Mouse (Mus musculus): ENCODE results near the gene Fetub. TPM values are rescaled to one million over a fixed set of nuclear protein-coding genes. Genes with fewer than 3 reads are reported as not detected.

Gene Fetub
- polyA plus RNA-seq, 1 experiment from 2014 or later = not detected

DNA sequence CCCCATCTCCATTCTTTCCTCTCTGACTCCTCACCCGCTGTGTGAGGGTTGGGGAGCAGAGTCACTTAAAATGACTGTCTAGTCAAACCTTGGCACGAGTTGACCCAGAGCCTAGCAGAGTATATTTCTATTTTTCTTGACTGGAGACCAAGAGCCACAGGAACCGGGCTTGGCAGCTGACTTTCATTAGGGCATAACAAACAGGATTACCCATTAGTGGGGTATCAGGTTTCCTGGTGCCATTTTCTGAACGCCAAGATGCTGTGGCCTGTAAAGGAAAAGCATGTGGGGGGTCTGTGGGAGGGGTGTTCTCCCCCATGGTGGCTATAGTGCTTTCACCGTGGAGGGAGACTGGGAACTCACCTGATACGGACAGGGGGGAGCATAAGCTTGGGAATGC is 37.2 kb upstream of the Fetub start:
- no peak overlapping the region for H3K27ac ChIP-seq (ENCODE audit: low read depth)
- no peaks in the 10 kb centered on the region for H3K9me3 ChIP-seq (ENCODE audit: low read depth, low read length)
- no peaks in the 10 kb centered on the region for H3K27me3 ChIP-seq (ENCODE audit: insufficient read depth, low read length)
- no peaks in the 10 kb centered on the region for H3K36me3 ChIP-seq (ENCODE audit: insufficient read depth)
- no peak overlapping the region for H3K9ac ChIP-seq
- no peak for TF ChIP-seq CTCF (IDR thresholded peaks at IDR 0.05; ENCODE audit: low read depth)
- H3K4me1 ChIP-seq (ENCODE audit: insufficient read depth) = no peaks in the 10 kb centered on the region
- no peak overlapping the region for H3K4me3 ChIP-seq (ENCODE audit: low read depth, low read length)
- ATAC-seq (ENCODE audit: insufficient read depth) = no peak
- 22% methylated on average over 6 of the region's 6 CpGs for WGBS
- no peak for DNase-seq
- no peak overlapping the region for H3K4me2 ChIP-seq

GRCm38 (mm10) chr16:22881487-22881886 is 36.6 kb upstream of the Fetub start:
- TF ChIP-seq CTCF (IDR thresholded peaks at IDR 0.05; ENCODE audit: low read depth) = no peak
- Histone ChIP-seq H3K9ac (no peak overlapping the region), H3K4me3 (ENCODE audit: low read depth, low read length) (no peak overlapping the region), H3K4me2 (no peak overlapping the region), H3K4me1 (ENCODE audit: insufficient read depth) (no peaks in the 10 kb centered on the region), H3K36me3 (ENCODE audit: insufficient read depth) (no peaks in the 10 kb centered on the region), H3K27ac (ENCODE audit: low read depth) (no peak overlapping the region), H3K9me3 (ENCODE audit: low read depth, low read length) (no peaks in the 10 kb centered on the region), H3K27me3 (ENCODE audit: insufficient read depth, low read length) (no peaks in the 10 kb centered on the region)
- WGBS = 46% methylated on average over 4 of the region's 4 CpGs
- ATAC-seq (ENCODE audit: insufficient read depth) = no peak
- DNase-seq = no peak

DNA sequence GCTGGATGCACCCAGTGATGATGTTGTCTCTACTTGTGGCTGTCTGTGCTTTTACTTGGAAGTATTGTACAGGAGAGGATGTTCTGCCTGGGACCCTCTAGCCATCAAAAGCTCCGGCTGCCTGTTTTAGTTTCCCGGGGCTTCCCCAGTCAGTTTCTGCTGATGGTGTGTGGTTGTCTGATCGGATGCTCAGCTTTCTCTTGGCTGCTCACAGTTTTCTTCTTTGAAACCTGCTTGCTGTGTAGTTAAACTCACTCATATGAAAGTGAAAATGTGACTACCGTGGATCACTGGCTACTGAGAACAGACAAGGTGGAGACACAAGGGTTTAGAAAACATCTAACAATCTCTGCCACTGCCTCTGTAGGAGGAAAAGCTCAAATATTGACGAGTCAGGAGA is 34.7 kb upstream of the Fetub start:
- H3K4me1 ChIP-seq (ENCODE audit: insufficient read depth) = no peaks in the 10 kb centered on the region
- H3K9ac ChIP-seq = no peak overlapping the region
- H3K36me3 ChIP-seq (ENCODE audit: insufficient read depth) = no peaks in the 10 kb centered on the region
- DNase-seq (no peak), ATAC-seq (ENCODE audit: insufficient read depth) (no peak)
- H3K27me3 ChIP-seq (ENCODE audit: insufficient read depth, low read length) = no peaks in the 10 kb centered on the region
- H3K4me2 ChIP-seq = no peak overlapping the region
- no peak overlapping the region for H3K27ac ChIP-seq (ENCODE audit: low read depth)
- no peak overlapping the region for H3K4me3 ChIP-seq (ENCODE audit: low read depth, low read length)
- H3K9me3 ChIP-seq (ENCODE audit: low read depth, low read length) = no peaks in the 10 kb centered on the region
- 76% methylated on average over 5 of the region's 5 CpGs for WGBS
- TF ChIP-seq CTCF (IDR thresholded peaks at IDR 0.05; ENCODE audit: low read depth) = no peak

- DNase-seq = no peak
- WGBS = 27% methylated on average over 4 of the region's 4 CpGs
Observed at GRCm38 (mm10) chr16:22885356-22885755, 32.8 kb upstream of the Fetub start.

GRCm38 (mm10) chr16:22886726-22887125 is 31.4 kb upstream of the Fetub start:
- no peak for TF ChIP-seq CTCF (IDR thresholded peaks at IDR 0.05; ENCODE audit: low read depth)
- Histone ChIP-seq H3K9ac (no peak overlapping the region), H3K27ac (ENCODE audit: low read depth) (no peak overlapping the region), H3K4me3 (ENCODE audit: low read depth, low read length) (no peak overlapping the region), H3K4me1 (ENCODE audit: insufficient read depth) (no peaks in the 10 kb centered on the region), H3K27me3 (ENCODE audit: insufficient read depth, low read length) (no peaks in the 10 kb centered on the region), H3K4me2 (no peak overlapping the region), H3K9me3 (ENCODE audit: low read depth, low read length) (no peaks in the 10 kb centered on the region), H3K36me3 (ENCODE audit: insufficient read depth) (no peaks in the 10 kb centered on the region)
- ATAC-seq (ENCODE audit: insufficient read depth) (no peak), DNase-seq (no peak)
- WGBS = 67% methylated on average over 3 of the region's 3 CpGs

More at GRCm38 (mm10) chr16:22885356-22885755, 32.8 kb upstream of the Fetub start:
- H3K9me3 ChIP-seq (ENCODE audit: low read depth, low read length) = no peaks in the 10 kb centered on the region
- H3K27ac ChIP-seq (ENCODE audit: low read depth) = no peak overlapping the region
- no peak for TF ChIP-seq CTCF (IDR thresholded peaks at IDR 0.05; ENCODE audit: low read depth)
- no peak overlapping the region for H3K4me3 ChIP-seq (ENCODE audit: low read depth, low read length)
- H3K27me3 ChIP-seq (ENCODE audit: insufficient read depth, low read length) = no peaks in the 10 kb centered on the region
- no peak overlapping the region for H3K4me2 ChIP-seq
- no peaks in the 10 kb centered on the region for H3K4me1 ChIP-seq (ENCODE audit: insufficient read depth)
- H3K36me3 ChIP-seq (ENCODE audit: insufficient read depth) = no peaks in the 10 kb centered on the region
- no peak overlapping the region for H3K9ac ChIP-seq
- no peak for ATAC-seq (ENCODE audit: insufficient read depth)

DNA sequence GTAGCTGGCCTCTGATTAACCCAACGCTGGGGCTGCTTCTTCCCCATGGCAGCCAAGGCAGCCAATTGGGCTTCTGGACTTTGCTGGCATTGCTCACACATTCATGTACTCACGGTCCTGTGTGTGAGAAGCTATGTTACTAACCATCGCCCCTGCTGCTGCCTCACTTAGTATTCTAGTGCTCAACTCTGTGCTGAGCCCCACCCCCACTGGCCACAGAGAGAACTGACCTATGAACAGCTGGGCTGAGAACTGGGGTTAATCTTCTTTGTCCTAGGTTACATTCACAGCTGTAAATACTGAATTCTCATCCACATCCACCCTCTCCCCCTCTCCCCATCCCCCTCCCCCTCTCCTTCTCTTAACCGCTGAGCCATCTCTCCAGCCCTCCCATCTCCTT is 29.3 kb upstream of the Fetub start:
- 64% methylated on average over 4 of the region's 4 CpGs for WGBS
- DNase-seq (no peak), ATAC-seq (ENCODE audit: insufficient read depth) (no peak)
- Histone ChIP-seq H3K4me3 (ENCODE audit: low read depth, low read length) (no peak overlapping the region), H3K27ac (ENCODE audit: low read depth) (no peak overlapping the region), H3K9ac (no peak overlapping the region), H3K27me3 (ENCODE audit: insufficient read depth, low read length) (no peaks in the 10 kb centered on the region), H3K4me2 (no peak overlapping the region), H3K4me1 (ENCODE audit: insufficient read depth) (no peaks in the 10 kb centered on the region), H3K9me3 (ENCODE audit: low read depth, low read length) (no peaks in the 10 kb centered on the region), H3K36me3 (ENCODE audit: insufficient read depth) (no peaks in the 10 kb centered on the region)
- TF ChIP-seq CTCF (IDR thresholded peaks at IDR 0.05; ENCODE audit: low read depth) = no peak

- WGBS = 78% methylated on average over 8 of the region's 8 CpGs
Observed at GRCm38 (mm10) chr16:22889716-22890115, 28.4 kb upstream of the Fetub start.

More at GRCm38 (mm10) chr16:22889716-22890115, 28.4 kb upstream of the Fetub start:
- Histone ChIP-seq H3K4me2 (no peak overlapping the region), H3K27me3 (ENCODE audit: insufficient read depth, low read length) (no peaks in the 10 kb centered on the region), H3K27ac (ENCODE audit: low read depth) (no peak overlapping the region), H3K4me1 (ENCODE audit: insufficient read depth) (no peaks in the 10 kb centered on the region), H3K9me3 (ENCODE audit: low read depth, low read length) (no peaks in the 10 kb centered on the region), H3K4me3 (ENCODE audit: low read depth, low read length) (no peak overlapping the region), H3K9ac (no peak overlapping the region), H3K36me3 (ENCODE audit: insufficient read depth) (no peaks in the 10 kb centered on the region)
- no peak for TF ChIP-seq CTCF (IDR thresholded peaks at IDR 0.05; ENCODE audit: low read depth)
- DNase-seq (no peak), ATAC-seq (ENCODE audit: insufficient read depth) (no peak)

All from lung, embryonic 14.5 days (tissue).